Mouse (Mus musculus): ENCODE measurements at regions not wholly inside any gene's neighbourhood (a gene's known extent, or its start where the extent isn't known, plus 50 kb on each side); places are given as distances from the start of the nearest gene placed in this dataset.

DNA sequence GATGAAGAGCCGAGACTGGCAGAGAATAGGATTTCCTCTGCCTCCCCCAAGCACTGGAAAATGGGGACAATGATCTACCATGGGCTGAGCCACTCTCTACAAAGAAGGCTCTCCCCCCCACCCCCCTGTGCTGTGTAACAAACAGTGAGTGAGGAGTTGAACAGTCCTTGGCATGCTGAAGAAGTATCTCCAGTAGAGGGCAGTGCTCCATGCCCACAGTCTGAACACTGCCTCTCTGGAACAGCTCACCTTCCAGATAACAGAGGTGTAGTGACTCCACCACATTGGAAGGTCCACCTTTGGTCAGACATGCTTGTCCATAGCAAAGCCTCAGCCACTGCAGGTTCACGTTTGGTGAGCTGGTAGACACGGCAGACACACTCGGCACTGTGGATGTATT lies 85.2 kb upstream of the Bach2 start:
- no peak for DNase-seq

DNA sequence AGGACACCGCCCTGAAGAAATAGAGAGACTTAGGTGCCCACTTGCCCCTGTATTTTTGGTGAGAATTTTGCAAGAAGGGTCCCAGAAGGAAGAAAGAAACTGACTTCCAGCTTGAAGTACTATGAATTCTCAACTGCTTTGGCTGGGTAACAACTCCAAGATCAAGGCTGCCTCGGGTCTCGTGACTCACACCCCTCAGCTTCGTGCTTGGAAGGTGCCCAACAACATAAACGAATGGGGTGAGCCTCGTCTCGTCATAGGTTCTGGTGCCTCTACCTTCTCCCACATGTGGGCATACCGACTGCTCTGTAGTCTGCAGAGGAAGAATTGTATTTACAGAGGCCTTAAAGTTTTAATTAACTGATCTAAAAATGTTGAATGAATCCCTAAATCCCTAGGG lies 81.6 kb upstream of the Bach2 start:
- DNase-seq: peak; percentile 25

DNA sequence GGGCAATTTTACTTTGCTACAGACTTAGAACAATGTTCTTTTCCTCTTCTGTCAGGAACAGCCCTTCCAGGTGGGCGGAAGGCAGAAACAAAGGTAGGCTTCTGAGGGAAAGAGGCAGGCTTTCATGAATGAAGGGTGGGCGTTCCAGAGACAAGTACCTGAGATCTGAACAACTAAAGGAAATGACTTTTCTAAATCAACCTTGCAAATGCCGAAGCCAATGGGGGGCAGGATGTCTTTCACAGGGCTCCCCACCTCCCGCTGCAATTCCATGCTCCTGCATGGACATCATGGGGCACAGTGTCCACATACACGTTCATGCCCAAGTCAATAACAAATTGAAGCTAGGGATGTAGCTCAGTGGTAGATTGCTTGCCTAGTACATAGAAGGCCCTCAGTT lies 80.2 kb upstream of the Bach2 start:
- DNase-seq: no peak

DNA sequence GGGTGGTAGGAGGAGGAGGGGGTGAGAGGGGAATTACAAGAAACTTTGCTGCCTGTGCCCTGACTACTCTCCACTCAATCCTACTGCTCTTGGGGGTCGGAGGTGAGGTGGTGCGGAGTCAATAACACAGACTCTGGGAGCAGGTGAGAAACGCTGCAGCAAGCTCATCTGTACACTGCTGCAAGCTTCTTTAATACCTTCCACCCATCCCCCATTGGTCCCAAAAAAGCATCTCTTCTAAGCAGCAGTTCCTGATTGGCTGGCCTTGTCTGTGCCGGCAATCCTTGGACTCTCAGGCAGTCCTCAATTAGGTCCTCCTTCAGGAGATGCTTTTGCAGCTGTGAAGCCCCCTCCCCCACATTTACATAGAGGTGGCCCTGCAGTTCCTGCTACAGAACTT lies 79.7 kb upstream of the Bach2 start:
- DNase-seq: no peak

DNA sequence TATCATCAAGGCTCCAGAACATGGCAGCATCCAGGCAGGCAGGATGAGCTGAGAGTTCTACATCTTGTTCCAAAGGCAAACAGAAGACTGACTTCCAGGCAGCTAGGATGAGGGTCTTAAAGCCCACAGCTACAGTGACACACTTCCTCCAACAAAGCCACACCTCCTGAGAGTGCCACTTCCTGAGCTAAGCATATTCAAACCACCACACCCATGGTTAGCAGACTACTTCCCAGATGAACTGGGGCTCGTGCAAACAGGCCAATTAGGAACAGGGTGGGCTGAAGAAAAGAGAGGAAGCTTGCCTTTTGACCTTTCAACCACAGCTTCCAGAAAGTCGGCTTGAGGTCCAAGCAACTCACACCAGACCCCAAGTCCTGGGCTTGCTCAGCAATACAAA lies 77.8 kb upstream of the Bach2 start:
- DNase-seq: no peak

DNA sequence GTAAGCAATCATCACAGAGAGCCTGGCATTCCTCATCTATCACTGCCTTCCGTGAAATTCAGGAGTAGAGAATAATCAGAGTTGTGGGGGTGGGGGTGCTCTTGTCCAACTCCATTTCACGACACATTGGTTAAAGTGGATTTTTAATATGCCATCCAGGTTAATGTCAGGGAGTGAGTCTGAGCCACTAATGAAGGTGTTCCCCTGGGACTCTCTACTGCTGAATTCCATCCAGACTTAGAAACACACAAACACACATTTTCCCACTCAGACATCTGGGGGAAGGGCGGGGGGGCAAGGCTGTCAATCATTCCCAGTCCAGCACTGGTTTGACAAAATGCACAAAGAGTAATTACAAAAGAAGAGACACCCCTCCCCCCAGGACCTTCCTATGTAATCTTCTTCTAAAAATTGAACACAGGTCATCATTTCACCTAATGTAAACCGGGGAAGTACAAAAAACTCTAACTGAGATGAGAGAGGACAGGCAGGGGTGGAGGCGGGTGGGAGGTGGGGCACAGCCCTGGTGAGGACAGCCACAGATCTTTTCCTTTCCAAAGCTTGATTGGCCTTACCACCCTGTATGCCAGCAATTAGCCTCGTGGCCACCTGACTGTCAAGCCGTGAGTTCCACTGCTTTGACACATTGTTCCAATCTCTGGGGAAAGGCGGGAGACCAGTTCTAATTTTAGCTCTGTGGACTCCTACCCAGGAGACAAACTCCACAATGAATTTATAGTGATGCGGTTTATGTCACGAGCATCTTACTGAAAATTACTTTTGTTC lies 76.5 kb upstream of the Bach2 start:
- no peak for DNase-seq

DNA sequence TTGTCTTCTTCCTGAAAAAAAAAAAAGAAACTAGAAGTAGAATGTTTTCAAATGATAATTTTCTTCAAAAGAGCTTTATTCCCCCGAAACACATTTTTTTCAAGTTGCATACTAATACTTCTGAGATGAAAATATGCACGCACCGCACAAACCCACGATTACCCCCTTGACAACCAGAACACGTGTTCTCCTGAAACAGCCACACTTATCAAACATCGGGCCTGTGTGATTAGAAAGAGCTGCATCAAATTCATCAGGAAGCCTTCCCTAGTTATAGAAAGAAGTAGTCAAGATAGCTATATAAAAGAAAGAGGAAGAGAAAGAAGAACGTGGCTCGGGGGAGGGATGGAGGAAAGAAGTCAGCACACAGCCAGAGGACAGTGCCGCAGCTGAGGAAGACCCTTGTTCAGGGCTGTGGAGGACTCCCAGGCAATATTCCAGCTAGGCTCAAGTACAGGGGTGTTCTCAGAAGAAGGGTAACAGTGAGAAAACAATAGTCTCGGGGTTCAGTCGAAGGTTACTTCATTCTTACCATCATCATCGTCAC lies 75.8 kb upstream of the Bach2 start:
- DNase-seq: no peak

DNA sequence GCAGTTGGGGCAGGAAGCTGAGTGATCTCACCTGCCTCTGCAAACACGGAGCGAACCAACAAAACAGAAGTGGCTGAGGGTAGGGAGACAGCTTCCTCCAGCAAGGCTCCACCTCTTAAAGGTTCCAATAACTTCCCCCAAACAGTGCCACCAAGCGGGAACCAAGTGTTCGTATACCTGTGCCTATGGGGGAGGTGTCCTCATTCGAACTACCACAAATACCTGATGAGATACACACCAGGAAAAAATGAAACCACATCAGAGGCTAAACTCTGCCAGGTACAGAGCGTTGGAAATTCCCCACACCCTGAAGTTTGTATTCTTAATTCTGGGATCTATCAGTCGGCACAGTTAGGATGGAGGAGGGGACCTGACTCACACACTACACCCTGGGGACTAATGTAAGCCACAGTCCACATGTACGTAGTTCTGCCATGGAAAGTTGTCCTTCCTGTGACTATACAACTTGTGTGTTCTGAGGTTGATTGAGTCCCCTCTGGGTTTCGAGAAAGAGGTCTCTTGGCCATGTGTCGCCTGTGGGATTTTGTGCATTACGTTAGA lies 74.4 kb upstream of the Bach2 start:
- no peak for DNase-seq

DNA sequence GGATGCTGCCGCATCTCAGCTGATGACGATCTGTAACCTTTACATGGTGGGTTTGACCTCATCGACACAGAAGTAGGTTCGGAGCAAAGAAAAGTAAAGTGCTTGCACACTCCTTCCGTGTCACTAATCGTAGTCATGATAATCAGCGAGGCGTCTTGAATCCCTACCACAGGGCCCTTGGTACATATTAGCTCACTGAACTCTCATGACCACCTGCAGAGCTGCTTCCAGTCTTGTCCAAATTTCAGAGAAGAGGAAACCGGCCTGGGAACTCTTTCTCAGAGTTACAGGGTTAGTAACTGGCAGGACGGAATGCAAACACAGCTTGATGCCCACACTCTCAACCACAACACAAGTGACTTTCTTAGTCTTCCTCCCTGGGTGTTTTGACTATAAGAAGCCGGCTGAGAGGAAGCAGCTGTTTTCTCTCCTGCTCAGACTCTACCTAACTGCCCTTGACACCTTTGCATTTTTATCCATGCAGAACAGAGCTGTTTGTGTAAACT lies 73.8 kb upstream of the Bach2 start:
- DNase-seq: no peak

DNA sequence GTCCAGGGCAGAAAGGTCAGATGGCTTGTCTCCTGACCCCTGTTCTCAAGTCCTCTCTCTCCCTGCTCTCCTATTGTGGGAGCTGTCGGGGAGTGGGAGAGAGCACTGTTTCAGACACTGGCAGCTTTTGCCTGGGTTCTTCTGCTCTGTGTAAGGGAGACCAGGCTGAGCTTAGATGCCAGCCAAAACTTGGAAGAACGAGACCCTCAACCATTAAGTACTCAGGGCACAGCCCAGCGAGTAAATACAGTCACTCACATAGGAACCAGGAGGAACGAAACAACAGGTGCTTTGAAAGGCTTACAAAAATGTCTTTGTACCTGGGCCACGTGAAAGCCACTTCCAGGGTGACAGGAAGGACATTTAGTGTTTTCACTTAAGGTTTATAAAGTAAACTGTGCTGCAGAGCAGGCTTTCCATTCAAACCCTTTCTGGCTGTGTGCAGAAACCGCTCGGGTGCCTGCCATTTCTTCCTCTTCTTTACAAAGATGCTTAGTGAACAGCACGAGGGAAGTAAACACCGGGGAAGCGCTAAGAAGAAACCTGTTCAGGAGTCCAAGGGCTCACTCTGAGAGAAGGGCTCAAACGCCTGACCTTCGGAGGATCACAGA lies 72.6 kb upstream of the Bach2 start:
- no peak for DNase-seq

DNA sequence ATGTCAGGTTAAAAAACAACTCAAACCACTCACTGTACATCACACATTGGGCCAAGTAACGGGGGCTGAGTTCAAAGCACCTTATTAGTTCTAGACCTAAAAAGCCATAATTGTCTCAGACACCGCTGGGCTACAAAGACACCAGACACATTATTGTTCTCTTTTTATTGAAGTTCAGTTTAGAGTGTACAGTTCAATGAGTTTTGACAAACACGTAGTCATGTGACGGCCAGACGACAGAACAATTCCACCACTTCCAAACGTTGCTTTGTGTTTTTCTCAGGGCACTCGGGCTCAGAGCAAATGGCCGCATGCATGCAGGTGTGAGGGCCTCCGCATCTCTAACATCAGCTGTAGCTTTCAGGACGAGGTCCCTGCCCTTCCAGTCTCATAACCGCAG lies 71.5 kb upstream of the Bach2 start:
- no peak for DNase-seq

DNA sequence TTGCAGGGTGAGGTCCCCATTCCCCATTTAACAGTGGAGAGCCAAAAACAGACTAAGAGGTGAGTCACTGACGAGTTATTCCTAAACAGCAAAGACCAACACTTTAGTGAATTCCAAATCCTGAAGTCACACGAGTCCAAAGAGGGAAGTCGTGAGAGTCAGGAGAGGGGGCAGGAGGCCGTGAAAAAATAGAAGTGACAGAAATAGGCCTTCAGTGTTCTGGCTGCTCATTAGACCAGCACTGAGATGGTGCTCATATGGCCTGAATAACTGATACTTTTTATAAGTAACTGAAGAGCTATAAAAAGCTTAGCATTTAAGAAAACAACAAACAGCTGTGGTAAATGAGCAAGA lies 68.5 kb upstream of the Bach2 start:
- no peak for DNase-seq

DNA sequence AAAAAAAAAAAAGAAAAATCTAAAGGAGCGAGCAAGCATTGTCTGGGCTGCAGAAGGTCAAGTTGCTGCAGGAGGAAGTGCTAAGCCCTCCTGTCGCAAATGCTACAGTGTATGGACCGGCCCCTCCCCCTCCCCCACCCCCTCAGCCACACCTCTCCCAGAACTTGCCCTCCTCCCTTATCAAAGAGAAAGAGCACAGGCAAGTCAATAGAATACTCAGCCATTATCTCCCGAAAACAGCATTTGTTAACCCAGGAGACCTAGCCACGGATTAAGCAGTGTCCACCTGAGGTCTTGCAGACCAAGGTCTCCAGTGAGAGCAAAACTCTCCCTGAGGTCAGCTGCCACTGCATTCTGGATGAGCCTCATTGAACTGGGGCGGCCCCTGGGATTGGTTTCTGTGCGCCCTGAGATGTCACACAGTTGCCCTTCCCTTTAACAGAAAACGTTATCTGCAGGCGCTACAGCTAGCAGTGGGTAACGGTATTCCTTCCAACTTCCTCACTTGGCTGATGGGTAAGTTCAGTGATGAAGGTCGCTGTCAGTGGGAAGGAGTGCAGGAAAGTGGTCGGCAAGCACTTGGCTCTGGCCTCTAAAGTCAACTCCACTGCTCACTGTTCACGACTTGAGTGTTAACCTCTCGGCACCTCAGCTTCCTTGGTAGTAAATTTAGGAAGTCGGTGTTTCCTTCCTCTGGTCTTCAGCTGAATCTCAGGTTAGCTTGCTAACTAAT lies 68.0 kb upstream of the Bach2 start:
- DNase-seq: no peak

DNA sequence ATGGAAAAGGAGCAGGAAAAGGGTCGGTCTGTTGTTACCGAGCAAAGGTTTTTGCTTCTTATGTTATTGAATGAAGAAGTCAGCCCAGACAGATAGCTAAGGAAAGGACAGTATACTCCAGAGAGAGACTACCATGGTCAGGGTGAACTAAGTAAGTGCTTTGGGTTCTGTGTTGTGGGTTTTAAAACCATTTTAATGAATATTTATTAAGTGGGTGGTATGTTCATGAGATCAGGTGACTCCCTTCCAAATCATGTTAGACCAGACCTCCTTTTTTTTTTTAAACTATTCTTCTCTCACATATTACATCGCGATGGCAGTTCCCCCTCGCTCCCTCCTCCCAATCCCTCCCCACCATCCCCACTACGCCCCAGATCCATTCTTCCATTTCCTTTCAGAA lies 67.3 kb upstream of the Bach2 start:
- DNase-seq: no peak

DNA sequence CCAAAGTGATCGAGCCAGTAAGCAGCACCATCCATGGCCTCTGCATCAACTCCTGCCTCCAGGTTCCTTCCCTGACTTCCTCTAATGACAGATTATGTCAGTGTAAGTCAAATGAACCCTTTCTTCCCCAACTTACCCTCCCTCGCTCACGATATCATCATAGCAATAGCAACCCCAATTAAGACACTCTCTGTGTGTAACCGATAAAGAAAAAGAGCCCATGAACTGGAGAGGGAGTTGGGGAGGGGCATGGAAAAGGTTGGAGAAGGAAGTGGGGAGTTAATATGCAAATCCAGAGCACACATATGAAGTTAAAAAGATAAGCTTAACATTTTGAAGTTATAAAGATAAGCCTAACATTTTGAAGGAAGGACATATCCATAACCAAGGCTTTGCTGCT lies 65.6 kb upstream of the Bach2 start:
- no peak for DNase-seq

DNA sequence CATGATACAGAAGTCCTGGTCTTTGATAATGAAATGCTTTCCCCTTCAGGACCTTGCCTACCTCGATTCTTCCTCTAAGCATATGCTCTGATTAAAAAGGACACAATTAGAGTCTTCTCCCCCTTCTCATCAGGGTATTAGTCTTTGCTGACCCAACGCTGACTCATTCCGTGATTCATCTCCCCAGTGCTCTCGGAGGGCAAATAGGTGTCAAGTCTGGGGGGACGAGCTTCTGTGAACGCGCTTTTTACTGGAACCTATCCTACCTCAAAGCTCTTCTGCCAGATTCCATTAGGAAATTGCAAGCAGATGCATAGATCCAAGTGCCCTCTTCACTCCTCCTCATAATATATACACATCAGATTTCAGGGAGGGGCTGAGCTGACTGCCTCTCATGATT lies 63.8 kb upstream of the Bach2 start:
- DNase-seq: peak; percentile 35

DNA sequence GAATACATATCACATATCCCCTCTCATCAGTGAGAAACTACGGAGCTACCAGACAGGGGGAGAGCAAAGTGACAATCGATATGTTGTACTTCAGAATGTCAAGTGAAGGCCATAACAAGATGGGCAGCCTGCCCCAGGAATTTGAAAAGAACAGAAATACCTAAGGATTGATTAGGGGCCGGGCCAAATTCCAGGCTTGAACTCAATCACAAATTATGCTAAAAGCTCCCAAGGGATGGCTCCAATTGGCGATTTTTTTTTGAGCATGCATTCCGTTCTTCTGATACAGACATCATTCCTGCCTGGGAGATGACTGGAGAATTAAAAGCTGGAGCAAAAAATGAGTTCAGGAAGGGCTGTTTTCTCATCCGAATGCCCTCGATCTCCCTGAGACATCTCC lies 63.4 kb upstream of the Bach2 start:
- no peak for DNase-seq

DNA sequence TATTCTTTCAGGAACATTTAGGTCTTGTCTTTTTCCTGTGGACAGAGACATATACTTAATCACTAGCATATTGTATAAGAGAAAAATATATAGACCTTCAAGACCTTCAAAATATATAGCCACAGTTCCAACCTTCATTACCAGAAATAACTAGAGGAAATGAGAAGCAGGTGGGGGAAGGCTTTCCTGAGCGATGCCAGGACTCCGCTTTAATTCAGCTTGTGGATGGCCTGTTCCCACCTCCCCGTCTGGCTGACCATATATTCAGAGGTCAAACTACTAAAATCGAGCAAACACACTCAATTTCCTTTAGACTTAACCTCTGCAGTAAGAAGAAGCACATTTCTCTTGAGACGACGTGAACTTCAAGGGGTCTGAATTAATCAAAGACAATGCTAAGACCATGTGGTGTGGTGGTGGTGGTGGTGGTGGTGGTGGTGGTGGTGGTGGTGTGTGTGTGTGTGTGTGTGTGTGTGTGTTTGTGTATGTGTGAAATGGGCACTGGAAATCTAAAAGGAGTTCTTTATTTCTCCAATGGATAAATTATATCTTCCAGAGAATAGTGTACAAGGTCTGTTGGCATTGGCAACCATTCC lies 62.7 kb upstream of the Bach2 start:
- no peak for DNase-seq

DNA sequence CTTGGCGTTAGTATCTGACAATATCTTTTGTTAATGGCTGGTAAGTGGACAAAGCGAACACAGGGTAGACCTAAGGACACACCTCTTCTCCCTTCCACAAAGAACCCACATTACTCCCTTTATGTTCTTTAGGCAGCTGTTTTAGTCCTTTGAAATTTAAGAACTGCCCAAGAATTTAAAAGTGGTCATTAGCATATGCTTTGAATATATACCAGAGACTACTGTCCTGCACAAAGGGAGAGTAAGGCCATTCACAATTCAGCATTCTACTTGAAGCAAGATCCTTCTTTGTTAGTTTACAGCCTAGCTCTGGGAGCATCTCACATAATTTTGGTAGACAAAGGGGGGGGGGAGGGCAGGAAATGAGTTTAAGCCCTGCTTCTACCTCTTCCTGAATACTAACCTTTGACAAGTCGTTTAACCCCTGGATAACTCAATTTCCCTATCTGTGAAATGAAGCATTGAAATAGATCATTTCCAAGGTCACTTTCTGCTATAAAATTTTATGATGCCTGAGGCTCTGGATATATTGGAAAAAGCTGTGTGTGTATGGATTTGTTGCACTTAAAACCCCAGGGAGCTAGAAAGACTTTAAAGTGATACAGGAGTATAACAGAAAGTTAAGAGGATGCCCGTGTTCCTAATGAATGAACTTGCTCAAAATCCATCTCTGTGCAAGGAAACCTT lies 62.0 kb upstream of the Bach2 start:
- DNase-seq: no peak

DNA sequence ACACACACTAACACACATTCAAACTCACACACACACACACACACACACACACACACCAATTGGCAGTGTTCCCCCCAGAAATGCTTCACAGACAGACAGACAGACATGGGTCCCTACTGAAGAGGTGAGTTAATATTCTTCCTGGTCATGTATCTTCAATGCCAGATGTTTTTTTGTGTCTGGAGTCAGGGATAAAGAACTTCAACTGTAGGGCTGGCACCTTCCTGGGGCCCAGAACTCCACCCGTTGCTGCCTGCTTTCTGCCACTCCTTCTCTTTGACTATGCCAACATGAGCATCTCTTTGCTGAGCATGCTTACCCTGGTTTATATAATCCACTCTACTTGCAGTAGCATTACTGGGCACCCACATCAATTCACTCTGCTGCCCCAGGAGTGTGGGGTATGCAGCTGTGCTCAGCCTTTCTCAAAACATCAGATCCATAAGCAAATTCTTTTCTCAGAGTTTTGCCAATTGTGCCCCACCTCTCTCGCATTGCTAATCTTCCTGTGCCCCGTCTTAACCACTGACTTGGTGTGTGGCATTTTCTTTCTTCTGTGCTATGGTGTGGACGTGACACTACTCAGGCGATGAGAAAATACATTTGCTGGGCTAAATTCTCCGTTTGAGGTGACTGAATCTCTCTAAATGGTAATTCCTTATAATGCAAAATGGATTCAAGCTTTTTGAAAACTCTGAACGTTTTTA lies 60.5 kb upstream of the Bach2 start:
- DNase-seq: no peak

DNA sequence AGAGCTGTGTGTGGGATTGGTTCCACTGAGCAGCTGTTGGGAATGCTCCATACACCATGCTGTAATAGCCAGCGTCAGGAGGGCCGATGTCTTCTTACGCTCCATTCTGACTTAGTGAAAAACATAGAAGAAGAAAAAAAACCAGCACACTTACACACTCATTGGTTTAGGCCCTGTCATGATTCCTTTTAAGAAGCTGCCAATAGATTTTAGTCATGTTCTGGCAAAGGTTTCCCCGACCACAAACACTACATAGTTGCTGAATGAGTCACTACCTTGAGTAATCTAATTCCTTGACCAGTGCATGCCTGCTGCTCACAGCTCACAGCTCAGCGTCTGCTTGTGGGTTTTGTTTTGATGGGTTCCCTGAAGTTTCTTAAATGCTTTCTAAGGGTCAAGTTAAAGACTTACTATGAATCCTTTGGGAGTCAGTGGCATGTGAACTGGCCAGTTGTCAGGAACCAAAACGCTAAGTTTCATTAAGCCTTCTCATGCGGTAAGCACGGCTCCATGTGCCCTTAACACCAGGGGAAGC lies 58.8 kb upstream of the Bach2 start:
- DNase-seq: peak; percentile 16
